Mouse (Mus musculus): ENCODE results near the gene Cops6.

Gene Cops6

DNA sequence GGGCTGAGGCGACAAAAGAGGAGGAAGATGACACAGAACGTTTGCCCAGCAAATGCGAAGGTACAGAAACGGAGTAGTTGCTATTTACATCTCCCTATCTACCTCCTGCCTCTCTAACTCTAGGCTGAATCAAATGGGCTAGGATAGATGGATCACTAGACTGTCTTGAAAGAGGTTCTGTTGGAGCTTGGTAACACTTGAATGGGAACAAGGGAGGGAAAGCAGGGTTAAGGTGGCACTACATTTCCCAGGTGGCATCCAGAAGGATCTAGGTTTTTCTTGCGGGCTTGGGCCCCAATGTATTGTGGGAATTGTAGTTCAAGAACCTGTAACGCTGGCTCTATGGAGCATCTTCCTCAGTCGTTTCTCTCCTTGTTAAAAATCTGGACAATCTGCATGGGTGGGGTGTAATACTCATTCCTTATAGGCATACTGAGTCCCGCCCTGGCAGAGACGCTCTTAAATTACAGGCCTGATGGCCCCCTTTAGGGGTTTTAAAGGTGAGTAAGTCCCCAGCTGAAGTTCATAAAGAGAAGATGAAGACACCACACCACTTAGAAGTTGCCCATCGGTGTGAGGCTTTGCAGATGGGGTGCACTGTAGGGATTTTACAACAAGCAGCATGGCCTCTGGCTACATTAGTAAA is 26.9 kb downstream of the Cops6 start:
- DNase-seq, result peak; percentile 74

- DNase-seq, result peak; percentile 93
Measured at GRCm38 (mm10) chr5:138193771-138194727, 33.2 kb downstream of the Cops6 start, which contains the start of gene Mblac1. TSS of gene Mblac1 (plus strand) at chr5:138194314.

GRCm38 (mm10) chr5:138194755-138195345 is 34.0 kb downstream of the Cops6 start:
- no peak for DNase-seq

GRCm38 (mm10) chr5:138195463-138195862 is 34.6 kb downstream of the Cops6 start:
- no peak for DNase-seq

DNA sequence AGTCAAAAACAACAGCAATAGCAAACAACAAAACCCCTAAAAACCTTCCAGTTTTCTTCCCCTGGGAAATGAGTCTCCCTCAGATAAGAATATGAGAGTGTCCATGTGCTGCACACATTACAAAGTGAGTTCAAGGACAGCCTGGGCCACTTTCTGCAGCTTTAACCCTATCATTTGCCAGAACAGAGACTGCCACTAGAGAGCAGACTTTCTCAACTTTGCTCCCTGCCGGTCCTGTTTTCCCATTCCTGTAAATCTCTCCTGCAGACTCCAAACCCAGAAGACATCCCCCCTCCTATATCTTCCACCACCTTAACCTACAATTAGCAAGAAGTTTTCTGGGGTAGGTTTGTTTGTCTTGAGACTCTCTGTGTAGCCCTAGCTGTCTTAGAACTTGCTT is 38.7 kb downstream of the Cops6 start:
- no peak for DNase-seq

DNA sequence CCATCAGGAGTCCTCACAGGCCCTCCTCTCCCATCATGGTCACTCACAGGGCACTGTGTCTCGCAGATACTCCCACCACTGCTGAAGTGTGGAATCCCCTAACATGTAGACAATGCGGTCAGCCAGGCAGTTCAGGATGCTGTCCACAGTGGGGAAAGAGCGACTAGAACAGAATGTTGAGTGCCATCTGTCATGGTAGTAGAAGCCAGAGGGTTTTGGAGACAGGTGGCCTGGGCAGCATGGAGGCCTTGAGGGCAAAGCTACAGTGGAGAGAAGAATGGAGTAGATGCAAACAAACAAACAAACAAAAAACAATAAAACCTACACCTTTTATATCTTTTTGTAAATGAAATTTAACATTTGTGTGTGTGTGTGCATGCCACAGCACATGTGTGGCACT is 41.2 kb downstream of the Cops6 start:
- no peak for DNase-seq

- no peak for DNase-seq
Measured at GRCm38 (mm10) chr5:138207253-138207652, 46.4 kb downstream of the Cops6 start.

GRCm38 (mm10) chr5:138207873-138208272 is 47.0 kb downstream of the Cops6 start:
- DNase-seq, result no peak
